Mouse (Mus musculus): ENCODE measurements around the gene Spint2. TPM values are rescaled to one million over a fixed set of nuclear protein-coding genes. Genes with fewer than 3 reads are reported as not detected.
A peak's percentile ranks its signal among the peaks of the same experiment; 100 is the strongest.

The Spint2 gene
- polyA plus RNA-seq, 1 experiment from 2014 or later: 52.3 TPM

DNA sequence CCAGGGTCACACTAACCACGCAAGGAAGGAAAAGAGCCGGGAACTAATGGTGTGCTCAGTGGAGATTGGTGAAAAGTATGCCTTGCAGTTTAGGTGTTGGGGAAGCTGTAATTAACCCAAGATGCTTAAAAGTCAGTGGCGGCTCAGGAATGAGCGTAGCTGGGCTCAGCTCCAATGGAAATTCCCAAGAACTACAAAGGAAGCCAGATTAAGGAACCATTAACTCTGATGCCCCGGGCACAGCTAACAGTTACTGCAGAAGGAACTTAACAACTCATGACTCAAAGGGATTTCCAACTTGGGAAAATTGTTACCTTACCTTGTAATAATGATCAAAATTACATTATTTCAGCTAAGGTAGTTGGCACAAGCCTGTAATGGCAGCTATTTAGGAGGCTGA is 5.0 kb downstream of the Spint2 start:
- Histone ChIP-seq H3K27ac (replicated peaks; ENCODE audit: low read depth, low read length) (no peak overlapping the region), H3K4me3 (replicated peaks; ENCODE audit: low read depth, low read length) (no peak overlapping the region), H3K4me1 (ENCODE audit: control insufficient read depth, insufficient read depth, low read length) (peaks cover 3% of the 10 kb centered on the region), H3K9ac (replicated peaks; ENCODE audit: low read length) (no peak overlapping the region), H3K27me3 (ENCODE audit: control insufficient read depth, insufficient read depth, low read length) (peaks cover 15% of the 10 kb centered on the region; the same call in 1 of the 2 replicates), H3K36me3 (ENCODE audit: control insufficient read depth, insufficient read depth, low read length) (no peaks in the 10 kb centered on the region), H3K9me3 (ENCODE audit: control insufficient read depth, low read length) (no peaks in the 10 kb centered on the region), H3K4me2 (ENCODE audit: low read length) (no peak overlapping the region)
- DNase-seq: no peak
- WGBS: 92% methylated on average over 5 of the region's 5 CpGs
- ATAC-seq (ENCODE audit: low FRiP score, low TSS enrichment): no peak

DNA sequence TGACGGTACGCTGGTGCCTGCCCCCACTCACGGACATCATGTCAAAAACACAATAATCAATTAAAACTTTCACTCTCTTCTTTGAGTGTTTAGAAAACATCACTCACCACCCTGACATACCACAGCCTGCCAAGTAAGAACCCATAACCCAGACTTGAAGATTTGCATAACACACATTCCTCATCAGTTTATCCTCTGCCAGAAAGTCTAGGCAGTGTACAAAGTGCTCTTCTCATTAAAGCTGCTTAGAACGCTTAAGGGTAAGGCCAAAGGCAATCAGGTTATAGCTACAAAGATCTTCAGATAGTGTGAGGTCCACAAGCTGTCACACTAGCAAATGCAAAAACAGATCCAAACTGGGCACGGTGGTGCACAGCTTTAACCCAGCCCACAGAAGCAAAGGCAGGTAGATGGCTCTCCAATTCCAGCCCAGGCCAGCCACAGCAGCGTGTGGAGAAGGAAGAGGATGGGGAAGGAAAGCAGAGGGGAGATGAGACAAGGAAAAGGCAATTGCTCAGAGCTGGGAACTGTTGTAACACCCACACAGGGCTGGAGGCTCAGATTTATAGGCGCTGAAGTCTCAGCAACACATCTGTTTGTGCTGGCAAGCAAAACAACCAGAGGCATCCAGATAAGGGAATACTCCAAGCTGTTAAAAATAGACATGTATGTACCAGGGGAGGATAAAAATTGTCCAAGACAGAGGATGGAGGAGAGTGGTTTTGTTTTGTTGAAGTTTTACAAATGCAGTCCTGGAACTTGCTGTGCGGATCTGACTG is 9.8 kb downstream of the Spint2 start:
- Histone ChIP-seq H3K4me1 (ENCODE audit: control insufficient read depth, insufficient read depth, low read length) (no peaks in the 10 kb centered on the region), H3K27me3 (ENCODE audit: control insufficient read depth, insufficient read depth, low read length) (no peaks in the 10 kb centered on the region), H3K36me3 (ENCODE audit: control insufficient read depth, insufficient read depth, low read length) (no peaks in the 10 kb centered on the region), H3K9me3 (ENCODE audit: control insufficient read depth, low read length) (no peaks in the 10 kb centered on the region), H3K27ac (replicated peaks; ENCODE audit: low read depth, low read length) (no peak overlapping the region), H3K9ac (replicated peaks; ENCODE audit: low read length) (no peak overlapping the region), H3K4me2 (ENCODE audit: low read length) (no peak overlapping the region), H3K4me3 (replicated peaks; ENCODE audit: low read depth, low read length) (no peak overlapping the region)
- ATAC-seq (ENCODE audit: low FRiP score, low TSS enrichment): no peak
- 87% methylated on average over 8 of the region's 8 CpGs for WGBS
- no peak for DNase-seq

DNA sequence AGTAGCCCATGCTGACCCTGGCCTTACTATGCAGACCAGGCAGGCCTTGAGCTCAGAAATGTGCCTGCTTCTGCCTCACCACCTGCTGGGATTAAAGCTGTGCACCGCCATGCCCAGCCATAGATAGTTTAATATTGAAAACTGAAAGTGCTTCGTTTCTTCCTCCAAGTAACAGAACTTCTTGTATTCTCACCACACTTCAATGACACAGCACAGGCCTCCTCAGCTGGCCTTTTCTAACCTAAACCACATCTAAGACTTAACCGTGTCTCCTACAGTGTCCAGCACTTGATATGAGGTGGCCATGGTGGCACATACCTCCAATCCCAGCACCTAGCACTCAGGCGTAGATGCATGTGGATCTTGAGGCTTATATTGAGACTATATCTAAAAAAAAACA is 11.3 kb downstream of the Spint2 start:
- Histone ChIP-seq H3K27me3 (ENCODE audit: control insufficient read depth, insufficient read depth, low read length) (no peaks in the 10 kb centered on the region), H3K4me3 (replicated peaks; ENCODE audit: low read depth, low read length) (no peak overlapping the region), H3K36me3 (ENCODE audit: control insufficient read depth, insufficient read depth, low read length) (no peaks in the 10 kb centered on the region), H3K27ac (replicated peaks; ENCODE audit: low read depth, low read length) (no peak overlapping the region), H3K9me3 (ENCODE audit: control insufficient read depth, low read length) (no peaks in the 10 kb centered on the region), H3K4me1 (ENCODE audit: control insufficient read depth, insufficient read depth, low read length) (no peaks in the 10 kb centered on the region), H3K9ac (replicated peaks; ENCODE audit: low read length) (no peak overlapping the region), H3K4me2 (ENCODE audit: low read length) (no peak overlapping the region)
- DNase-seq: no peak
- WGBS: 89% methylated on average over 4 of the region's 4 CpGs
- no peak for ATAC-seq (ENCODE audit: low FRiP score, low TSS enrichment)

DNA sequence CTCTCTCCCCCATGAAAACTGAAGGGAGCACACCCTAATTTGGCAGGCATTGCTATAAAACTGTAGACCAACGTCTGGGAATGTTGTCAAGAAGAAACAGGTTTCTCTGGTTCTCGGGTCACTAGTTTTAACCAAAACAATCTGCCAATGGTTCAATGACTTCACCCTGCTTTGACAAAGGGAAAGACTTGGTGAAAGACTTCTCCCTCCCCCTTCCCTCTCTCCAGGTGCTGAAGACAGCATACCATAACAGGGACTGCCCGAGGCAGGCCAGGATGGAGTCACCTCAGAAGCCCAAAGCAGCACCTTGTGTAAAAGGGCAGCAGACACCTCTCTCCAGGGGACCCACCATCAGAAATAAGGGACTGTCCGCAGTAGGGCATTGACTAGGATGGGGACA is 14.8 kb downstream of the Spint2 start:
- no peak overlapping the region for H3K4me2 ChIP-seq (ENCODE audit: low read length)
- WGBS: 67% methylated on average over 4 of the region's 4 CpGs
- no peak overlapping the region for H3K27ac ChIP-seq (replicated peaks; ENCODE audit: low read depth, low read length)

DNA sequence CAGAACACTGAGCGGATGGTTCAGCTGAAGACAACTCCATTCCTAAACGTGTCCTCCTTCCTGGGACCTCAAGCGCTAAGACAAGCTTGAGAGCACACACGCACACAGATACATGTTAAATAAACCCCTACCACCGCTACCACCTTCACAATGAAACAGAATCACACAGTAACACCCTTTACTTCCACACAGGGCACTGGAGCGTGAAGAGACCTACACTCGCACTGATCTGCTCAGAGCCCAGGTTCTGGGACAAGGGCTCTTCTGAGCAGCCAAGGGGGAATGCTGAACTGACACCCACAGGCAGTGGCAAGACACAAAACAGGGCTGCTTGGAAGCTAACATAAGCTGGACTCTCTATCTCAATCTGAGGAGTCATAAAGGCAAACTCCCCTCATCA is 16.1 kb downstream of the Spint2 start:
- DNase-seq (no peak), ATAC-seq (ENCODE audit: low FRiP score, low TSS enrichment) (no peak)
- H3K4me1 ChIP-seq (ENCODE audit: control insufficient read depth, insufficient read depth, low read length): no peaks in the 10 kb centered on the region
- no peak overlapping the region for H3K4me3 ChIP-seq (replicated peaks; ENCODE audit: low read depth, low read length)
- H3K27me3 ChIP-seq (ENCODE audit: control insufficient read depth, insufficient read depth, low read length): no peaks in the 10 kb centered on the region
- H3K9ac ChIP-seq (replicated peaks; ENCODE audit: low read length): no peak overlapping the region
- no peaks in the 10 kb centered on the region for H3K9me3 ChIP-seq (ENCODE audit: control insufficient read depth, low read length)
- no peaks in the 10 kb centered on the region for H3K36me3 ChIP-seq (ENCODE audit: control insufficient read depth, insufficient read depth, low read length)
- 70% methylated on average over 7 of the region's 7 CpGs for WGBS
- H3K27ac ChIP-seq (replicated peaks; ENCODE audit: low read depth, low read length): no peak overlapping the region
- H3K4me2 ChIP-seq (ENCODE audit: low read length): no peak overlapping the region

More for the DNA sequence above, 14.8 kb downstream of the Spint2 start:
- no peak overlapping the region for H3K4me3 ChIP-seq (replicated peaks; ENCODE audit: low read depth, low read length)
- no peaks in the 10 kb centered on the region for H3K27me3 ChIP-seq (ENCODE audit: control insufficient read depth, insufficient read depth, low read length)
- ATAC-seq (ENCODE audit: low FRiP score, low TSS enrichment): no peak
- H3K4me1 ChIP-seq (ENCODE audit: control insufficient read depth, insufficient read depth, low read length): no peaks in the 10 kb centered on the region
- no peak for DNase-seq
- H3K9ac ChIP-seq (replicated peaks; ENCODE audit: low read length): no peak overlapping the region
- H3K36me3 ChIP-seq (ENCODE audit: control insufficient read depth, insufficient read depth, low read length): no peaks in the 10 kb centered on the region
- H3K9me3 ChIP-seq (ENCODE audit: control insufficient read depth, low read length): no peaks in the 10 kb centered on the region

DNA sequence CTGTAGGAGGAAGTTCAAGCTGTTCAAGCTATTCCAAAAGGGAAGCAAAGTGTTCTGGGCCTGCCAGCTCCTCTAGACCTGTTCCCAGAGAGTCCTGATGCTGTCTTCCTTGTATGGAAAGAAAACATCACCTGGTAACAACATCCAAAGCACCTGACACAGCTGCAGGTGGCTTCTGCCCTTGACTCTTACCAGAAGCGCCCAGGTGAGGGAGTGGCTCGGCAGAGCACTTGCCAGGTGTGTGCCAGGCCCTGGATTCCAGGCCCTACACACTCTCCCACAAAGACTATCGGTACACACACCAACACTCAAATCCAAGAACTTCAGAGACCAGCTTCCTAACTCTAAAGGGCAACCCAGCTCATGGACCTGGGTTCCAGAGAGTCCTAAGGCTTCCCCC is 17.9 kb downstream of the Spint2 start:
- no peaks in the 10 kb centered on the region for H3K36me3 ChIP-seq (ENCODE audit: control insufficient read depth, insufficient read depth, low read length)
- H3K4me2 ChIP-seq (ENCODE audit: low read length): no peak overlapping the region
- H3K27me3 ChIP-seq (ENCODE audit: control insufficient read depth, insufficient read depth, low read length): no peaks in the 10 kb centered on the region
- ATAC-seq (ENCODE audit: low FRiP score, low TSS enrichment) (no peak), DNase-seq (no peak)
- H3K4me3 ChIP-seq (replicated peaks; ENCODE audit: low read depth, low read length): no peak overlapping the region
- H3K9me3 ChIP-seq (ENCODE audit: control insufficient read depth, low read length): no peaks in the 10 kb centered on the region
- no peak overlapping the region for H3K9ac ChIP-seq (replicated peaks; ENCODE audit: low read length)
- WGBS: 86% methylated on average over 3 of the region's 3 CpGs
- H3K4me1 ChIP-seq (ENCODE audit: control insufficient read depth, insufficient read depth, low read length): peaks cover 6% of the 10 kb centered on the region; the same call in 1 of the 2 replicates
- no peak overlapping the region for H3K27ac ChIP-seq (replicated peaks; ENCODE audit: low read depth, low read length)

DNA sequence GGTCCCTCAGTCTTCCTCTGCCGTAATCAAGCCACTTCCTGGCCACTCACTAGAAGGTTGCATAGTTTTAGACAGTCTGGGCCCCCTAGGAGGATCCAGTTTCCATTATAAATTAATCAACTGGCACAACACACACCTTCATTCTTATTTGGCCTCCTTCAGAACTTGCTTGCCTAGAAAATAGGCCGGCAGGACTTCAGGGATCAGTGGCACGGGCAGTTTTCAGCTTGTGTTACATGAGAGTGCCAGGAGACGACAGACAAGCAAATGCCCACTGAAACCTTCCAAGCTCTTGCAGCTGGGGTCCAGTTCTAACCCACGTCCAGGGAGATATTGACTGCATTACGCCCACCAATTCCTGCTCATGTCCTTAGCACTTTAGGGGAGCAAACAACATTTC is 19.6 kb downstream of the Spint2 start:
- ATAC-seq (ENCODE audit: low FRiP score, low TSS enrichment) (no peak), DNase-seq (no peak)
- H3K4me3 ChIP-seq (replicated peaks; ENCODE audit: low read depth, low read length): no peak overlapping the region
- no peak overlapping the region for H3K4me2 ChIP-seq (ENCODE audit: low read length)
- WGBS: 84% methylated on average over 6 of the region's 6 CpGs
- H3K27ac ChIP-seq (replicated peaks; ENCODE audit: low read depth, low read length): no peak overlapping the region
- no peaks in the 10 kb centered on the region for H3K9me3 ChIP-seq (ENCODE audit: control insufficient read depth, low read length)
- H3K27me3 ChIP-seq (ENCODE audit: control insufficient read depth, insufficient read depth, low read length): no peaks in the 10 kb centered on the region
- H3K4me1 ChIP-seq (ENCODE audit: control insufficient read depth, insufficient read depth, low read length): peaks cover 6% of the 10 kb centered on the region; the same call in 1 of the 2 replicates
- H3K9ac ChIP-seq (replicated peaks; ENCODE audit: low read length): no peak overlapping the region
- 0 out of 2 replicates have a peak, but pooled peaks cover 5% of the 10 kb centered on the region for H3K36me3 ChIP-seq (ENCODE audit: control insufficient read depth, insufficient read depth, low read length)

DNA sequence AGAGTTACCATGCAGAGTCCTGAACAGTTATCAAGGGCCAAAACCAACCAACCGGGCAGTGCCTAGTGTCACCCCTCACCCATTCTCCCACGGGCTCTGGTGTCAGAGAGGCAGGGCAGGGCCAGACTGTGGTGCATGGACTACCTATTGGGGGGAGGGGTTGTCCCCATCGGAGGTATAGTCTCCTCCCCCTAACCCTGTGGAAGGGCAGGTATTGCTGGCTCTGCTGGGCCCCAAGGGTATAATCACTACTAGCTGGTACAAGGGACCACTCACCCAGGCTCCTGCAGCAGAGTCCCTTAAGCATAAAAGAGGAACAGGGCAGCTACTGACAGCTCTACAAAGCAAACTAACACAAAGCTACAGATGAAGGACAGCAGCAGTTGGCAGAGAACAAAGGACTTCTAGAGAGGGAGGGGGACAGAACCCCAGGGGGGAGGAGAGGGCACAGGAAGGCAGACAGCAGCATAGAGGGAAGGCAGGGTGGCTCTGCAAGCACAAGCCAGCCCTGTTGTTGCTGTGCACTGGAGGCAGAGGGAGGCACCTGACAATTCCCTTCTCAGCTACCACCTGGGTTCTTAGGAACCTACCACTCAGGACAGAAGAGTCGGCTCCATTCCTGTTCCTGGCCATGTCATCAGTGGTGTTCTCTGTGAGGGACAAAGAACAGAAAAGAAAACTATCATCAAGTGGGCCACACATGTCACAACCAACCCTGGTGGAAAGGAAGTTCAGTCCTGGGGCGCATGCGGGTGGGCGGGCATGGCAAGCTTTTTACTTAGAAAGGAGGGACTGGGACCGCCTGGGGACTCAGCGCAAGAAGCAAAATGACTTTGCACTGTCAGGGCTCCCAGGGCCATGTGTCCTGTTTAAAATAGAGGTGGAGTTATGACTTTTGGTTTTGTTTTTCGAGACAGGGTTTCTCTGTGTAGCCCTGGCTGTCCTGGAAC is 21.7 kb downstream of the Spint2 start:
- Histone ChIP-seq H3K4me2 (ENCODE audit: low read length) (no peak overlapping the region), H3K36me3 (ENCODE audit: control insufficient read depth, insufficient read depth, low read length) (0 out of 2 replicates have a peak, but pooled peaks cover 5% of the 10 kb centered on the region), H3K9ac (replicated peaks; ENCODE audit: low read length) (no peak overlapping the region), H3K4me1 (ENCODE audit: control insufficient read depth, insufficient read depth, low read length) (peaks cover 6% of the 10 kb centered on the region; the same call in 1 of the 2 replicates), H3K4me3 (replicated peaks; ENCODE audit: low read depth, low read length) (no peak overlapping the region), H3K27me3 (ENCODE audit: control insufficient read depth, insufficient read depth, low read length) (no peaks in the 10 kb centered on the region), H3K9me3 (ENCODE audit: control insufficient read depth, low read length) (no peaks in the 10 kb centered on the region), H3K27ac (replicated peaks; ENCODE audit: low read depth, low read length) (0 out of 2 replicates have a peak overlapping the region, but pooled peaks have one; percentile 32)
- 62% methylated on average over 10 of the region's 10 CpGs for WGBS
- ATAC-seq (ENCODE audit: low FRiP score, low TSS enrichment): peak; percentile 37; the same call in 1 of the 2 replicates
- DNase-seq: peak; percentile 22
